Mouse (Mus musculus) CH12.LX (cell line): ENCODE measurements around the gene Npb. TPM values are rescaled to one million over a fixed set of nuclear protein-coding genes. Genes with fewer than 3 reads are reported as not detected.

ENCODE experiments used
- DNase-seq: peaks from one replicate; pipeline ENCODE4 v3.0.0-alpha.2; 2013; ENCODE audit errors: extremely low read depth
- H3K27ac ChIP-seq: 2 replicates; pipeline ENCODE4 v1.5.1; 2012; ENCODE audit warnings: low read depth, mild to moderate bottlenecking, control low read depth, moderate library complexity; ENCODE audit not compliant: insufficient read depth
- H3K27me3 ChIP-seq: replicated peaks from 2 replicates; pipeline ENCODE3; 2012; ENCODE audit warnings: inconsistent platforms
- H3K36me3 ChIP-seq, 2 experiments: replicated peaks in 1 of 2; 2 replicates each; pipeline versions ENCODE3 to v1.6.1; 2012; ENCODE audit warnings: inconsistent platforms in 1 of 2, low read length in 1 of 2, mild to moderate bottlenecking in 1 of 2, mixed read lengths in 1 of 2, moderate library complexity in 1 of 2; ENCODE audit not compliant: control insufficient read depth in 1 of 2, insufficient read depth in 1 of 2
- H3K4me1 ChIP-seq, 2 experiments: 2 replicates each; pipeline ENCODE4 v1.6.1; 2012; ENCODE audit warnings: inconsistent platforms in 1 of 2, moderate library complexity in 1 of 2; ENCODE audit not compliant: insufficient read depth in 2 of 2, control insufficient read depth in 1 of 2
- H3K4me2 ChIP-seq: 2 replicates; pipeline ENCODE4 v1.6.1; 2012; ENCODE audit warnings: low read depth, mild to moderate bottlenecking, control low read depth; ENCODE audit not compliant: poor library complexity, insufficient read depth, severe bottlenecking
- H3K4me3 ChIP-seq, 3 experiments: fragments of 150-350 bp in 1 of 3; sonication (generic) in 1 of 3; replicated peaks in 1 of 3; 2 replicates each; pipeline versions ENCODE3 to v1.5.1; 2011 to 2012; ENCODE audit warnings: low read depth in 2 of 3, low read length in 2 of 3, mild to moderate bottlenecking in 2 of 3, moderate library complexity in 2 of 3, control low read depth in 1 of 3, improper control_type of control experiment in 1 of 3, inconsistent platforms in 1 of 3, mixed read lengths in 1 of 3; ENCODE audit not compliant: poor library complexity in 1 of 3
- H3K79me2 ChIP-seq: replicated peaks from 2 replicates; pipeline ENCODE4 v1.6.1; 2012; ENCODE audit warnings: mild to moderate bottlenecking, moderate library complexity; ENCODE audit not compliant: control insufficient read depth, poor library complexity, insufficient read depth, severe bottlenecking; ENCODE audit errors: extremely low read depth
- H3K9ac ChIP-seq: 2 replicates; pipeline ENCODE4 v1.6.1; 2012; ENCODE audit warnings: low read depth, mild to moderate bottlenecking, control low read depth, moderate library complexity; ENCODE audit not compliant: insufficient read depth
- H3K9me3 ChIP-seq: replicated peaks from 2 replicates; pipeline ENCODE3; 2012; ENCODE audit warnings: low read length, inconsistent platforms, mixed read lengths
- BHLHE40 ChIP-seq: IDR thresholded peaks from 2 replicates; pipeline ENCODE4 v1.6.1; 2011; ENCODE audit warnings: mild to moderate bottlenecking, low read depth, low read length, improper control_type of control experiment
- CTCF ChIP-seq, 2 experiments: IDR thresholded peaks in 1 of 2; conservative IDR thresholded peaks in 1 of 2; 2 replicates each; pipeline ENCODE4 v1.5.1; 2011 to 2012; ENCODE audit warnings: low read depth in 2 of 2, low read length in 2 of 2, improper control_type of control experiment in 1 of 2, inconsistent platforms in 1 of 2, mild to moderate bottlenecking in 1 of 2, moderate library complexity in 1 of 2
- E2F4 ChIP-seq: IDR thresholded peaks from 2 replicates; pipeline ENCODE4 v1.6.1; 2011; ENCODE audit warnings: low read depth, low read length, improper control_type of control experiment; ENCODE audit not compliant: insufficient replicate concordance
- EP300 ChIP-seq: IDR thresholded peaks from 2 replicates; pipeline ENCODE4 v1.6.1; 2011; ENCODE audit warnings: low read length, improper control_type of control experiment
- GABPA ChIP-seq: IDR thresholded peaks from 2 replicates; pipeline ENCODE4 v1.6.1; 2012; ENCODE audit warnings: low read depth, low read length, improper control_type of control experiment, inconsistent platforms; ENCODE audit not compliant: insufficient replicate concordance
- HCFC1 ChIP-seq: IDR thresholded peaks from 2 replicates; pipeline ENCODE4 v1.6.1; 2012; ENCODE audit warnings: low read depth, mild to moderate bottlenecking, inconsistent platforms, low read length, improper control_type of control experiment
- IRF4 ChIP-seq: IDR thresholded peaks from 2 replicates; pipeline ENCODE4 v1.6.1; 2014; ENCODE audit warnings: low read depth, mild to moderate bottlenecking, inconsistent platforms, low read length, improper control_type of control experiment
- KAT2A ChIP-seq: IDR thresholded peaks from 2 replicates; pipeline ENCODE4 v1.6.1; 2012; ENCODE audit warnings: low read length, improper control_type of control experiment, inconsistent platforms; ENCODE audit not compliant: insufficient replicate concordance
- MAFK ChIP-seq: IDR thresholded peaks from 2 replicates; pipeline ENCODE4 v1.6.1; 2011; ENCODE audit warnings: low read length, improper control_type of control experiment; ENCODE audit not compliant: insufficient replicate concordance
- MXI1 ChIP-seq: IDR thresholded peaks from 2 replicates; pipeline ENCODE4 v1.6.1; 2011; ENCODE audit warnings: mild to moderate bottlenecking, low read depth, low read length, improper control_type of control experiment
- NELFE ChIP-seq: IDR thresholded peaks from 2 replicates; pipeline ENCODE4 v1.6.1; 2011; ENCODE audit warnings: low read depth, low read length, improper control_type of control experiment
- NRF1 ChIP-seq: IDR thresholded peaks from 2 replicates; pipeline ENCODE4 v1.6.1; 2014; ENCODE audit warnings: low read depth, mild to moderate bottlenecking, inconsistent platforms, low read length, improper control_type of control experiment, moderate library complexity
- POLR2AphosphoS2 ChIP-seq: IDR thresholded peaks from 2 replicates; pipeline ENCODE4 v1.6.1; 2011; ENCODE audit warnings: low read depth, low read length, improper control_type of control experiment
- RAD21 ChIP-seq: IDR thresholded peaks from 2 replicates; pipeline ENCODE4 v1.6.1; 2011; ENCODE audit warnings: low read depth, mild to moderate bottlenecking, low read length, improper control_type of control experiment, moderate library complexity
- SIN3A ChIP-seq: IDR thresholded peaks from 2 replicates; pipeline ENCODE4 v1.6.1; 2012; ENCODE audit warnings: low read length, improper control_type of control experiment, inconsistent platforms
- TCF12 ChIP-seq: IDR thresholded peaks from 2 replicates; pipeline ENCODE4 v1.6.1; 2014; ENCODE audit warnings: low read depth, mild to moderate bottlenecking, inconsistent platforms, low read length, improper control_type of control experiment
- ZKSCAN1 ChIP-seq: IDR thresholded peaks from 2 replicates; pipeline ENCODE4 v1.6.1; 2012; ENCODE audit warnings: low read depth, inconsistent platforms, low read length, improper control_type of control experiment, borderline replicate concordance
- ZNF384 ChIP-seq: IDR thresholded peaks from 2 replicates; pipeline ENCODE4 v1.6.1; 2012; ENCODE audit warnings: low read depth, low read length, improper control_type of control experiment, inconsistent platforms
- dilution Hi-C: fragments of 300-500 bp; cut with MboI; formaldehyde crosslinking; loops from 2 replicates; pipeline ENCODE4 v1.14.3; 2020; ENCODE audit warnings: low sequenced_read_pairs; ENCODE audit not compliant: extremely low pct_unique_long_range_greater_than_20kb, extremely low pct_ligation_motif_present
- in situ Hi-C: fragments of 300-500 bp; cut with MboI; formaldehyde crosslinking; loops from 3 replicates; pipeline ENCODE4 v1.14.3; 2019; ENCODE audit warnings: low sequenced_read_pairs, low pct_ligation_motif_present, low pct_unique_long_range_greater_than_20kb, mixed read lengths
- polyA plus RNA-seq: library from polyadenylated mRNA; unstranded; fragments of >175 nt; gene quantifications from 2 replicates; pipeline ENCODE4 v1.2.1, GENCODE M21; 2012; ENCODE audit warnings: low read depth; ENCODE audit not compliant: insufficient read length
- total RNA-seq, 2 experiments: library from RNA; depleted of rRNA; stranded (reverse); fragments of 300-350 nt in 1 of 2; fragments of >200 nt in 1 of 2; gene quantifications; 2 replicates each; pipeline ENCODE4 v1.2.3; 2012 to 2014

Gene Npb
- total and polyA plus RNA-seq, 3 experiments, result 0.55 to 1.3 TPM; not detected in 1

- peak; percentile 67 for TF ChIP-seq HCFC1
- TF ChIP-seq MXI1, result peak; percentile 99
- TF ChIP-seq MAFK, result no peak
- TF ChIP-seq BHLHE40, result peak; percentile 85
- no peak for TF ChIP-seq RAD21
These were observed 25.5 kb downstream of the Npb start, which contains the start of gene Mafg (continued) for GRCm38 (mm10) chr11:120633520-120634343.

GRCm38 (mm10) chr11:120634810-120635209 is 26.5 kb downstream of the Npb start:
- no peak overlapping the region for H3K27ac ChIP-seq
- DNase-seq, result no peak
- TF ChIP-seq E2F4 (no peak), HCFC1 (no peak), KAT2A (no peak), MAFK (no peak), POLR2AphosphoS2 (no peak), EP300 (no peak), MXI1 (no peak)
- peaks cover 0 to 25% of the 10 kb centered on the region in 2 experiments for H3K36me3 ChIP-seq
- in situ Hi-C loops, result no loop called here
- H3K4me3 ChIP-seq, result no peak overlapping the region
- no peak overlapping the region for H3K9ac ChIP-seq
- H3K4me2 ChIP-seq, result no peak overlapping the region
- peaks cover 25% of the 10 kb centered on the region for H3K79me2 ChIP-seq
- H3K9me3 ChIP-seq, result no peaks in the 10 kb centered on the region
- no peaks in the 10 kb centered on the region for H3K27me3 ChIP-seq
- peaks cover 8 to 34% of the 10 kb centered on the region in 2 experiments for H3K4me1 ChIP-seq
- dilution Hi-C loops, result no loop called here

- Histone ChIP-seq H3K27me3 (no peaks in the 10 kb centered on the region), H3K9me3 (no peaks in the 10 kb centered on the region), H3K36me3 (peaks cover 15 to 44% of the 10 kb centered on the region in 2 experiments), H3K4me3 (no peak overlapping the region), H3K4me1 (peaks cover 13 to 39% of the 10 kb centered on the region in 2 experiments), H3K27ac (no peak overlapping the region), H3K79me2 (no peaks in the 10 kb centered on the region), H3K9ac (no peak overlapping the region), H3K4me2 (no peak overlapping the region)
- DNase-seq, result no peak
- dilution Hi-C loops, result no loop called here
- in situ Hi-C loops, result no loop called here
- TF ChIP-seq TCF12 (no peak), GABPA (no peak), IRF4 (no peak), NRF1 (no peak), RAD21 (no peak), SIN3A (no peak), MAFK (no peak), NELFE (no peak), KAT2A (no peak), ZNF384 (no peak), CTCF (conservative IDR thresholded peaks at IDR 0.05 in 1 of 2, IDR thresholded peaks at IDR 0.05 in 1 of 2; ENCODE audit: low read depth in 2 of 2, low read length in 2 of 2) (no peak), ZKSCAN1 (no peak)
These were observed 33.0 kb downstream of the Npb start for GRCm38 (mm10) chr11:120641255-120641654.
